Mouse (Mus musculus): ENCODE measurements at regions not wholly inside any gene's neighbourhood (a gene's known extent, or its start where the extent isn't known, plus 50 kb on each side); places are given as distances from the start of the nearest gene placed in this dataset.

GRCm38 (mm10) chr6:93393551-93393950, 450.3 kb upstream of the Adamts9 start:
- DNase-seq (ENCODE audit: low spot score in 2 of 2): no peak

GRCm38 (mm10) chr6:93392402-93392801, 449.1 kb upstream of the Adamts9 start:
- DNase-seq (ENCODE audit: low spot score in 2 of 2): no peak

GRCm38 (mm10) chr6:93391166-93391565, 447.9 kb upstream of the Adamts9 start:
- no peak for DNase-seq (ENCODE audit: low spot score in 2 of 2)

DNA sequence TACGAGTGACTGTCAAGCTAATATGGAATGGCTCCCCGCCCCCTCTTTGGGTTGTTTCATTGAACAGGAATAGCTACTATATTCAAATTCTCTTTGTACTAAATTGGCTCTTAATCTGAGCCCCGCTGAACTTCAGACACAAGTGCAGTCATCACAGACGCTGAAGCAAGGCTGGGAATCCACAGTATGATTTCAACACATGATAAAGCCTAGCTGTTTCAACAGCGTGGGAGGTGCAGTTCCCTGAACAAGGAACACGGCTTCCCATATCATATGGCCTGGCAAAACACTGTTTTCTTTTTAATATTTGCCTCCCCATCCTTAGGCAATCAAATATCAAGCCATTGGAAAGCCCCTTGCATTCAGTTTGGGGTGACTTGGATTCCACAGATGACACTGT, 428.0 kb upstream of the Adamts9 start:
- DNase-seq (ENCODE audit: low spot score in 2 of 2): no peak

GRCm38 (mm10) chr6:93363846-93364245, 420.6 kb upstream of the Adamts9 start:
- DNase-seq (ENCODE audit: low spot score in 2 of 2): no peak

- DNase-seq (ENCODE audit: low spot score in 2 of 2): no peak
Observed at GRCm38 (mm10) chr6:93353353-93354125, 410.2 kb upstream of the Adamts9 start.

DNA sequence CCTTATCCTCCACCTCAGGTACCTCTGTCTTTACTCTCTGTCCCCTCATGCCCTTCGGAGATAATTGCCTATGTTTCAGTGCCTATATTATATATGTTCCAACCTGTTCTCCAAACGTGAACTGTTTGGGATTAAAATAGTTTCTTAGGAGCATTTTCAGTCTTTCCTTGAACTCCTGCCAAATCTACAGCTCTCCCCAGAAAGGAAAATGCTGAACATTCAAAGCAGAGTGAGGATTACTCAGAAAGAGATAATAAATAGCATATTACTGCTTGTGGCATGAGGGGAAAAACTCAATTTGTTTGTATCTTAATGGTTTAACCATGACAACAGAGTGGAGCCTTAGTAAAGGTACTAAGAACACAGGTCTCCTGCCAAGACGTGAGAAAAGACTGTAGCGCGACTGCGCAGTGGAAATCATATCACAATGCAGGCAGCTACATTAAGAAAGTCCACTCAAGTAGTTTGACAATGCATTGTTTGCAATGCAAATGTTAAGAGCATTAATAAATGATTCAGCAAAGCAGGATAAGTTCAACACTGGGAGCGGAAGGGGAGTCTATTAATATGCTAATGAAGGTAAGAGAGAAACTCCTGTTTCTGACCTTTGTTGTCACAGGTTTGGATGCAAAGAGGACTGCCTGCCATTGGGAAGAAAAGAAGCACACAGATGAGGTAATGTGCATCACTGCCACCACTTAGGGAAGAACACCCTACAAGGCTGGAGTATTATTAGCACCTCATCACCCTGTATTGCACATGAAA, 406.8 kb upstream of the Adamts9 start:
- no peak for DNase-seq (ENCODE audit: low spot score in 2 of 2)

DNA sequence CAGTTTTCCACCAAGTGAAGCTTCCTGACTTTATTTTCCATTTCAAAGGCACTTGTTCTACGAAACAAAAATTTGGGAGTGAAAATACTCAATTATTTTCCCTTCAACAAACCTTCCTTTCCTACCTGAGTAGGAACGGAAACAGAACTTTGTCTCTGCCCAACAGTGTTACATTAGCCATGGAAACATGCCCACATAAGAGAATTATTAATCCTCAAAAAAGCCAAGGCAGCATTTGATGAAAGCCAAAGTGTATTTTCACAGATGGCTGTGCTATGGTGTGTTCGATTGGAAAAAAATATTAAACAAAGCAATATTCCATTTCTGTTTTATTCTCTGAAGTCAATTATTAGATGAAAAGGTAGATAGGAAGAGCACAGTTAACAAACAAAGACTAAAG, 404.8 kb upstream of the Adamts9 start:
- DNase-seq (ENCODE audit: low spot score in 2 of 2): no peak

GRCm38 (mm10) chr6:93328683-93329082, 385.4 kb upstream of the Adamts9 start:
- no peak for DNase-seq (ENCODE audit: low spot score in 2 of 2)

GRCm38 (mm10) chr6:93327930-93328329, 384.6 kb upstream of the Adamts9 start:
- DNase-seq (ENCODE audit: low spot score in 2 of 2): no peak

- DNase-seq (ENCODE audit: low spot score in 2 of 2): no peak
Observed at GRCm38 (mm10) chr6:93323881-93324280, 380.6 kb upstream of the Adamts9 start.

DNA sequence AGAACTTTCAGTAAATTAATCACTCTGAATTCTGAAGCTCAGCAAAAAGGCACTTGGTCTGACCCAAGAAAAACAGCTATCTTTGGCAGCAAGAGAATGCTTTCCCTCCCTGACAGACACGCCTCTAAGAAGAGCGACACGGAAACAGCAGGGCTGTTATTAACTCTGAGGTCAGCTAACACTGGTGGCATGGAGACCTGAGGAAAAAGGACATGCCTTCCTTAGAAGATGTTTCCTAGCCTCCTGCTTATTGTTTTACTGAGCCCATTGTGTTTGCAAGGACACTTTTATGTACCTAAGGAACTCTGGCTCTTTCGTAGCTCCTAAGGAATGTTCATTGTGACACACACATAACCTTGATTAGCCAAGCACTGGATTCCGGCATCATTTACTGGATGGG, 371.3 kb upstream of the Adamts9 start:
- DNase-seq (ENCODE audit: low spot score in 2 of 2): no peak

GRCm38 (mm10) chr6:93305176-93305575, 361.9 kb upstream of the Adamts9 start:
- no peak for DNase-seq (ENCODE audit: low spot score in 2 of 2)

DNA sequence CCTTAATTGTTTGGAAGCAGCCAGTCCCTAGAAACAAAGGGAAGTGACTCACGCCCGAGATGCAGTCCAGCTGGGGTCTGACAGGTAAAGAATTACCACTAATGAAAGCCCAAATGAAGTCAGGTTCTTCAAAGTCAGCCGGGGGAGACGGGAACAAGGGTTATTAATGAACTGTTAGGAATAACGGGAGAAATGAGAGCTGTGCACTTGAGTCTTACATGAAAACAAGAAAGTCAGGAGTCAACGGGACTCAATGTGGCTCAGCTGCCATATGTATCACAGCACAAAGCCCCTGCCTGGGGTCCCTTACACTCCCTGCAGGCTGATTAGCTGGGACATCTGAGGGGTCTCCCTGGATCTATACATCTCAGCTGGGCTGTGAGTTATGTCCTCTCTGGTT, 354.7 kb upstream of the Adamts9 start:
- no peak for DNase-seq (ENCODE audit: low spot score in 2 of 2)

DNA sequence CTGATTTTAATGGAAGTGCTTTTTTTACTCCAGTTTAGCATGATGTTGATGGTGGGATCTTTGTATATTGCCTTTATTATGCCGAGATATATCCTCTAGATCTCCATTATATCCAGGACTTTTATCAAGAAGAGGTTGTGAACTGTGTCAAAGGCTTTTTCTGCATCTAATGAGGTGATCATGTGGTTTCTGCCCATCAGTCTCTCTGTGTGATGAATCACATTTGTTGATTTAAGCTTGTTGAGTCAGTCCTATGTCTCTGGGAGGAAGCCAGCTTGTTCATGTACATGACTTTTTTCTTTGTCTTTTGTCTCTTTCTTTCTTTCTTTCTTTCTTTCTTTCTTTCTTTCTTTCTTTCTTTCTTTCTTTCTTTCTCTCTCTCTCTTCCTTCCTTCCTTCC, 348.4 kb upstream of the Adamts9 start:
- DNase-seq (ENCODE audit: low spot score in 2 of 2): no peak

- no peak for DNase-seq (ENCODE audit: low spot score in 2 of 2)
Observed at GRCm38 (mm10) chr6:93288421-93288820, 345.1 kb upstream of the Adamts9 start.

DNA sequence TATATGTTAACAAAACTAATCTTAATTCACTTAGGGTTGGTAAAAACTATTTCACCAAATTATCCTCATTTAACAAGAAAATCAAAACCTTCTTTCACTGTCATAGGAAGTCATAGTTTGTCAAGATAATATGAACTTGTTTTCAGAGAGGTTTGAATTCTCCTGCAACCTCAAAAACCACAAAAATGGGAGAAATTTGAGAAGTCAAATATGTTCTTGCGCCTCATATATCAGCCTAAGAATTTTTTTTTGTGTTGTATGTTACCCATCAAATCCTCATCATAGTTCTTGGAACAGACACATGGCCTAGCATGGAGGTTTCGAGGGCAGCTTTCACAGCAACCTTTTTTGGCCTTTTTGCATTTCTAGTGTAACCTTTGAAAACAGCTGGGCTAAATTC, 342.5 kb upstream of the Adamts9 start:
- DNase-seq (ENCODE audit: low spot score in 2 of 2): no peak

- no peak for DNase-seq (ENCODE audit: low spot score in 2 of 2)
Observed at GRCm38 (mm10) chr6:93281530-93281929, 338.2 kb upstream of the Adamts9 start.

GRCm38 (mm10) chr6:93273917-93274513, 330.7 kb upstream of the Adamts9 start:
- no peak for DNase-seq (ENCODE audit: low spot score in 2 of 2)

- no peak for DNase-seq (ENCODE audit: low spot score in 2 of 2)
Observed at GRCm38 (mm10) chr6:93272206-93272605, 328.9 kb upstream of the Adamts9 start.

- DNase-seq (ENCODE audit: low spot score in 2 of 2): no peak
Observed at GRCm38 (mm10) chr6:93266826-93267225, 323.5 kb upstream of the Adamts9 start.

- DNase-seq (ENCODE audit: low spot score in 2 of 2): no peak
Observed at GRCm38 (mm10) chr6:93265164-93265563, 321.9 kb upstream of the Adamts9 start.

- DNase-seq (ENCODE audit: low spot score in 2 of 2): no peak
Observed at GRCm38 (mm10) chr6:93260827-93261226, 317.5 kb upstream of the Adamts9 start.

Data from spleen, postnatal 10 days (tissue).